Mouse (Mus musculus): Measurements from ENCODE around the gene Npl. TPM values are rescaled to one million over a fixed set of nuclear protein-coding genes. Genes with fewer than 3 reads are reported as not detected.
"Not testable (repeated sequence)": the region's sequence is repeated elsewhere in the genome, so short reads cannot be mapped to it uniquely, and the experiment has no call there.

Npl gene
- polyA plus RNA-seq, 1 experiment: 1.2 TPM

DNA sequence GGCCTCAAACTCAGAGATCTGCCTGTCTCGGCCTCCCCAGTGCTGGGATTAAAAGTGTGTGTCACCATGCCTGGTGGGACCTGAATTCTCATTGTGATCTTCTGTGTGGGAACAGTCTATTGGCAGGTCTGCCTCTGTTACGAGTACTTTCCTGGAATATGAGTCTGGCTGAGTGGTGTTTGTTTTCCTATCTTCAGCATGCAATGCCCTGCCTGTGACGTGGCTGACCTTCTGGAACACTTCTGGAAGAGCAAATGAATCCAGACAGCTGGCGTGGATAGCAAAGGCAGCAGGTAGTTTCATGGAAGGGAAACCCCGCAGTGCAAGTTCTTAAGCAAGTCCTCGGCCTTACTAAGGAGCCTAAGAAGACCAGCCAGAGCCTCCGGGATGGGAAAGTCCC, 9.9 kb upstream of the Npl start:
- Histone ChIP-seq H3K27ac (replicated peaks; ENCODE audit: low read depth, low read length) (no peak overlapping the region), H3K4me3 (ENCODE audit: insufficient read depth, low read depth, low read length) (no peak overlapping the region), H3K4me1 (ENCODE audit: control insufficient read depth, insufficient read depth, insufficient read length, low read length) (no peaks in the 10 kb centered on the region)

DNA sequence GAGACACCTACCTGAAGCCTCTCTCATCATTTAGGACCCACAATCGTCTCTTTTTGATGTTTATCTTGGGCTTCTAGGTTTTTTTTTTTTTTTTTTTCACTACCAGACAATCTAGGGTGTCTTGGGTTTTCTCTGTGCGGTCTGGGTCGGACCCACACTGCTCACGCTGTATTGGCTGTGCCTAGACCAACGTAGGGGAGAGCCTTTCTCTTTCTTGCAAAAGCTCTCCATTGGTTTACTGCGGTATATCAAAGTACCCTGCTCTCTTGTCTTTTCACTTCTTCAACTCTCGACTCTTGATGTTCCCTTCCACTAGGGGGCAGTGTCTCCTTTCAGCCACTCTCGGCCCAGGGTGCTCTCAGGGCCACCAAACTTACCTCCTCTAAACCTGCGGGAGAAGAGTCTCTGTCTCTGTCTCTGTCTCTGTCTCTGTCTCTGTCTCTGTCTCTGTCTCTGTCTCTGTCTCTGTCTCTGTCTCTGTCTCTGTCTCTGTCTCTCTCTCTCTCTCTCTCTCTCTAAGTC, 9.3 kb upstream of the Npl start:
- H3K4me1 ChIP-seq (ENCODE audit: control insufficient read depth, insufficient read depth, insufficient read length, low read length): no peaks in the 10 kb centered on the region
- H3K4me3 ChIP-seq (ENCODE audit: insufficient read depth, low read depth, low read length): no peak overlapping the region

GRCm38 (mm10) chr1:153556896-153557295, 7.1 kb upstream of the Npl start:
- H3K27ac ChIP-seq (replicated peaks; ENCODE audit: low read depth, low read length): no peak overlapping the region
- no peaks in the 10 kb centered on the region for H3K4me1 ChIP-seq (ENCODE audit: control insufficient read depth, insufficient read depth, insufficient read length, low read length)
- H3K4me3 ChIP-seq (ENCODE audit: insufficient read depth, low read depth, low read length): no peak overlapping the region

More for the DNA sequence above, 9.3 kb upstream of the Npl start:
- no peak overlapping the region for H3K27ac ChIP-seq (replicated peaks; ENCODE audit: low read depth, low read length)

DNA sequence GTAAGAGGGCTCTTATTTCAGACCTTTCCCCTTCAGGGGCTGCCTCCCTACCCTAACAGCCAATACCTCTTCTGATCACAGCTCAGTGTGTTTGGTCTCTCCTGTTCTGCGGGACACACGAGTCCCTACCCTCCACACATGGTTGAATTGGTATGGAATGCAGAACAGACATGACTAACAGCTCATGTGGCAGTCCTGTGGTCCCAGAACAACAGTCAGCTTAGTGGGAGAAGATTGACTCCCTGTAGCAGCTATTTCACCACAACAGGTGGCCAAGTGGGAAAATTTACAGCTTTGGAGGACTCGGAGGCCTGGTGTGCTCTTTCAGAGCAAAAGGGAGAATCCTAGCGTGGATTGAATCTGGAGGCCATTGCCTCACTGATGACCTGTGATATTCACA, 6.4 kb upstream of the Npl start:
- Histone ChIP-seq H3K27ac (replicated peaks; ENCODE audit: low read depth, low read length) (no peak overlapping the region), H3K4me3 (ENCODE audit: insufficient read depth, low read depth, low read length) (no peak overlapping the region), H3K4me1 (ENCODE audit: control insufficient read depth, insufficient read depth, insufficient read length, low read length) (no peaks in the 10 kb centered on the region)

DNA sequence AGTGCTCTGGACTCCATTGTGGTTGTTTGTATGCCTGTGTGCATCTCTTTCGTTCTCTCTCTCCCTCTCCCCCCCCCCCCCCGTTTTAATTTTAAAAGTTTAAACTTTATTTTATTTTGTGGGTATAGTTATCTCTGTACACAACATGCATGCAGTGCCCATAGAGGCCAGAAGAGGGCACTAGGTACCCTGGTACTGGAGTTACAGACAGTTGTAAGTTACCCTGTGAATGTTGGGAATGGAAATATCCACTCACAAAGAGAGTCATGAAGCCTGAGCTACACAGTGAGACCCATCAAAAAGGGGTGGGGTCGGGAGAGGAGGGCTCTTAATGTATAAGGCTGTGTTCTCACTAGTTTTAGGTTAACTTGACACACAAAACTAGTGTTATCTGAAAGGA, 969 bp upstream of the Npl start:
- H3K4me1 ChIP-seq (ENCODE audit: control insufficient read depth, insufficient read depth, insufficient read length, low read length): no peaks in the 10 kb centered on the region; the same call in 1 of the 2 replicates
- no peak overlapping the region for H3K4me3 ChIP-seq (ENCODE audit: insufficient read depth, low read depth, low read length)
- H3K27ac ChIP-seq (replicated peaks; ENCODE audit: low read depth, low read length): no peak overlapping the region

- no peak overlapping the region for H3K27ac ChIP-seq (replicated peaks; ENCODE audit: low read depth, low read length)
- H3K4me1 ChIP-seq (ENCODE audit: control insufficient read depth, insufficient read depth, insufficient read length, low read length): peaks cover 4% of the 10 kb centered on the region; the same call in 1 of the 2 replicates
- no peak overlapping the region for H3K4me3 ChIP-seq (ENCODE audit: insufficient read depth, low read depth, low read length)
These were observed 2.3 kb downstream of the Npl start for GRCm38 (mm10) chr1:153547555-153547954.

- H3K27ac ChIP-seq (replicated peaks; ENCODE audit: low read depth, low read length): no peak overlapping the region
- no peak overlapping the region for H3K4me3 ChIP-seq (ENCODE audit: insufficient read depth, low read depth, low read length)
- H3K4me1 ChIP-seq (ENCODE audit: control insufficient read depth, insufficient read depth, insufficient read length, low read length): peaks cover 4% of the 10 kb centered on the region; the same call in 1 of the 2 replicates
These were observed 4.6 kb downstream of the Npl start for GRCm38 (mm10) chr1:153545196-153545595.

DNA sequence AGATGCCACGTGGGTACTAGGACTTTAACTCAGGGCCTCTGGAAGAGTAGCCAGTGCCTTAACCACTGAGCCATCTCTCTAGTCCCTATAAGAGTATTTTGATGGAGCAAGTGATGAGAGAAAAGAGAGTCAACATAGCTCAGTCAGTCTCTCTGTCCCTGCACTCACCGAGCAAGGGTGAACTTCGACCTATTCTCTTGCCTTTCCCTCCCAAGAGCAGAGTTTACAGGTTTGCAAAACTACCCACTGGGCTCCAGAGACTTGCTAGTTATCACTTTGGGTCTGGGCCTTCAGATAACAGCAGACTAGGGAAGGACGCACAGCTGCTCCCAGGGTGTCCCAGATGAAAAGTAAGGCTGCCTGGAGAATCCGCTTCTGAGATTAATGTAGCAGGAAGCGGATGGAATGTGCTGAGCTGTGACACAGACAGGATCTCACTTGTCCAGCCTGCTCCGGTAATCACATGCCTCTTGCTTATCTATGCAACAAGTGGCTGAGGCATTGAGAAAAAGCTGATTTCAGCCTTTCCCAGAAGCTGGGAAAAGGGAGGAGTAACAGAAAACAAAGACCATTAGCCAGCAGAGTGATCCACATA, 7.0 kb downstream of the Npl start:
- Histone ChIP-seq H3K27ac (replicated peaks; ENCODE audit: low read depth, low read length) (peak overlapping the region; percentile 47; the same call in 1 of the 2 replicates), H3K4me1 (ENCODE audit: control insufficient read depth, insufficient read depth, insufficient read length, low read length) (peaks cover 4% of the 10 kb centered on the region; the same call in 1 of the 2 replicates), H3K4me3 (ENCODE audit: insufficient read depth, low read depth, low read length) (no peak overlapping the region)

DNA sequence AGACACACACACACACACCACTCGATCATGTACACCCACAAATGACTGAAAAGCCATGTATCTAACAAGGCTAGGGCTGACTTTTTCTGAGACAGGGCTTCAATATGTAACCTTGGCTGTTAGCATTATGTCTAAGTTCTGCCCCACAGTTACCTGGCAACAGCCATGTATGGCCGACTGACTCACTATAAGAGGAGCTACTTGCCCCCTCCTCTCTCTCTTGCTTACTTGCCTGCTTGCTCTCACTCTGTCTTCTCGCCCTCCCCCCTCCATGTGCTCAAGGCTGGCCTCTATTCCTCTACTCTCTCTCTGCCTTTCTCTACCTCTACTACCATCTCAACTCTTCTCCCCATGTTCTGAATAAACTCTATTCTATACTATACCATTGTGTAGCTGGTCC, 9.1 kb downstream of the Npl start:
- Histone ChIP-seq H3K4me1 (ENCODE audit: control insufficient read depth, insufficient read depth, insufficient read length, low read length) (peaks cover 4% of the 10 kb centered on the region; the same call in 1 of the 2 replicates), H3K4me3 (ENCODE audit: insufficient read depth, low read depth, low read length) (no peak overlapping the region)

DNA sequence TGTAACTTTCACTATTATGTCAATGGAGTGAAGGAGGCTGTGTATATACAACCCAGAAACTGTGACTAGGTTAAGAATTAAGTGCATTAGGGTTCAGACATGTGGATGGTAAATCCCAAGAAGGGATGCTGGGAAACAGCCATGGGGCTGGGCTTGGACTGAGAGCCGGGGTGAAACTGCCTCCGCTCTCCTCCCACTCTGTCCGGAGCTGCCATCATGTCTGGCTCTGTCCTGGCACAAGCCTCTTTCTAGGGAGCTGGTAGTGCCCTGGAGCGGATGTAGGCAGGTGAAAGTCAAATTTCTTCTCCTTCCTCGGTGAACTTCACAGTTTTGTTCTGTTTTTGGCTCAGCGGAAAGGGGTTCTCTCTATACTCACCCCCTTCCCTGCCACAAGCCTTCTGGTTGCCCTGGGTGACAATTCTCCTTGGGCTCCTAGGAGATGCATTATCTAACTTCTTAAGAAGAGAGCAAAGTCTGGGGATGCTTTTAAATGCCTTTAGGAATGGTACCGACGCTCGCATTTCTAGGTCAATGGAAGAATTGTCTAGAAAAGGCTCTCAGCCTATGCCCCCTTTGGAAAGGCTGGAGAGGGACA, 10.0 kb downstream of the Npl start:
- Histone ChIP-seq H3K4me1 (ENCODE audit: control insufficient read depth, insufficient read depth, insufficient read length, low read length) (peaks cover 4% of the 10 kb centered on the region; the same call in 1 of the 2 replicates), H3K4me3 (ENCODE audit: insufficient read depth, low read depth, low read length) (no peak overlapping the region), H3K27ac (replicated peaks; ENCODE audit: low read depth, low read length) (no peak overlapping the region)

More for the DNA sequence above, 9.1 kb downstream of the Npl start:
- no peak overlapping the region for H3K27ac ChIP-seq (replicated peaks; ENCODE audit: low read depth, low read length)

GRCm38 (mm10) chr1:153535611-153536010, 14.2 kb downstream of the Npl start:
- H3K4me3 ChIP-seq (ENCODE audit: insufficient read depth, low read depth, low read length): no peak overlapping the region
- H3K4me1 ChIP-seq (ENCODE audit: control insufficient read depth, insufficient read depth, insufficient read length, low read length): no peaks in the 10 kb centered on the region; the same call in 1 of the 2 replicates
- no peak overlapping the region; the same call in 1 of the 2 replicates for H3K27ac ChIP-seq (replicated peaks; ENCODE audit: low read depth, low read length)

DNA sequence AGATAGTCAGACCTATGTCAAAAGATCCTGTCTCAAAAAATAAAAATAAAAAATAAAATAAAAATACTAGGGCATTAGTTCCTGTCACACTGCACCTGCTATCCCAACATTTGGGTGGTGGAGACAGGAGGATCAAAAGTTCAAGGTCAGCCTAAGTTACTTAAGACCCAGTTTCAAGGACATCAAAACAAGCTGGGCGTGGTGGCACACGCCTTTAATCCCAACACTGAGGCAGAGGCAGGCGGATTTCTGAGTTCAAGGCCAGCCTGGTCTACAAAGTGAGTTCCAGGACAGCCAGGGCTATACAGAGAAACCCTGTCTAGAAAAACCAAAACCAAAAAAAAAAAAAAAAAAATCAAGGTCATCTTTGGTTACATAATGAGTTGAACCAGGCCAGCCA, 16.9 kb downstream of the Npl start:
- 0 out of 2 replicates have a peak overlapping the region, but pooled peaks have one; percentile 5 for H3K27ac ChIP-seq (replicated peaks; ENCODE audit: low read depth, low read length)
- H3K4me3 ChIP-seq (ENCODE audit: insufficient read depth, low read depth, low read length): not testable (repeated sequence)

DNA sequence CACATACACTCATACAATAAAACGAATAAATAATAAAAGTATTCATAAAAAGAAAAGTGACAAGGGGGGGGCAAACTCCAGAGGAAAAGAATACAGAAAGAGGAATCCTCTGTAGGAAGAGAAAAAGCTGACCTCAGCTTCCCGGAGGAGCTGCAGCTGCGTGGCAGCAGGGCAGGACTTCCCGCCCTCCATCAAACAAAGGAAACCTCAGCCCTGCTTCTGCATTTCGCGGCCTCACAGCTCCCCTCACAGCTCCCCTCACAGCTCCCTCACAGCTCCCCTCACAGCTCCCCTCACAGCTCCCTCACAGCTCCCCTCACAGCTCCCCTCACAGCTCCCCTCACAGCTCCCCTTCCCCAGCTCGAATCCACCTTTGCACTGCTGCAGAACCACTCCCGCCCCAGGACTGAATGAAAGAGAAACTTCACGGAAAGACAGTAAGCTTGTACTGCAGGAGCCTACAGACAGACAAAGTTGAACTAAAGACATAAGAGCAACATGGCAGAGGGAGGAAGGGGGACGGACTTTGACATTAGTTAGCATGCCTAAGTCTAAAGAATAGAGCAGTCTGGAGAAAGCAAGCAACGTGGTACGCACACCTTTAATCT, 17.5 kb downstream of the Npl start:
- Histone ChIP-seq H3K27ac (replicated peaks; ENCODE audit: low read depth, low read length) (peak overlapping the region; percentile 5; the same call in 1 of the 2 replicates), H3K4me1 (ENCODE audit: control insufficient read depth, insufficient read depth, insufficient read length, low read length) (no peaks in the 10 kb centered on the region; the same call in 1 of the 2 replicates), H3K4me3 (ENCODE audit: insufficient read depth, low read depth, low read length) (no peak overlapping the region)

More for the DNA sequence above, 16.9 kb downstream of the Npl start:
- H3K4me1 ChIP-seq (ENCODE audit: control insufficient read depth, insufficient read depth, insufficient read length, low read length): not testable (repeated sequence)

- H3K27ac ChIP-seq (replicated peaks; ENCODE audit: low read depth, low read length): peak overlapping the region; percentile 21; the same call in 1 of the 2 replicates
- no peak overlapping the region for H3K4me3 ChIP-seq (ENCODE audit: insufficient read depth, low read depth, low read length)
These were observed 18.1 kb downstream of the Npl start for GRCm38 (mm10) chr1:153531677-153532233.

DNA sequence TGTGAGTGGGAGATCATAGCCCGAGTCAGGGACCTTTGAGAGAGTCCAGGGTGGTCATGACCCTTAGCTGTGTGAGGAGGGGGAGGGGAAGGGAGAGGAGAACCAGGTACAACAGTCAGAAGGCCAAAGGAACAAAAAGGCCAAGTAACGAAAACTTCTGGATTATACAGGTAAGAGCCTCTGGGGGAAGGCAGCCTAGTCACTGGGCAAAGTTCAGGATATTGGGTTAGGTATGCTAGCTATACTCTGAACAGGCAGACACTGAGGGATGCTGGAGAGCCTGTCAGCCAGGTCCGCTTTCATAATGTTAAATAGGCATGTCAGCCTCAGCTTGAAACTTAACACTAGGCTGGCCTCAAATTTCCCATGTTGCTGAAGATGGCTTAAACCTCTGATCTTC, 27.7 kb downstream of the Npl start:
- H3K4me1 ChIP-seq (ENCODE audit: control insufficient read depth, insufficient read depth, insufficient read length, low read length): no peaks in the 10 kb centered on the region
- H3K4me3 ChIP-seq (ENCODE audit: insufficient read depth, low read depth, low read length): no peak overlapping the region
- H3K27ac ChIP-seq (replicated peaks; ENCODE audit: low read depth, low read length): no peak overlapping the region

More at GRCm38 (mm10) chr1:153531677-153532233, 18.1 kb downstream of the Npl start:
- H3K4me1 ChIP-seq (ENCODE audit: control insufficient read depth, insufficient read depth, insufficient read length, low read length): no peaks in the 10 kb centered on the region; the same call in 1 of the 2 replicates

Measured in brown adipose tissue, adult 24 weeks (tissue).